Mouse (Mus musculus) gastrocnemius, adult 8-10 months (tissue): ENCODE data around the gene Rsph9. TPM values are rescaled to one million over a fixed set of nuclear protein-coding genes. Genes with fewer than 3 reads are reported as not detected.
A peak's percentile ranks its signal among the peaks of the same experiment; 100 is the strongest.

Experiments used
- DNase-seq, 2 experiments: peaks; one replicate each; pipeline ENCODE4 v3.0.0; 2022; ENCODE audit warnings: low spot score in 2 of 2
- total RNA-seq, 4 experiments: library from RNA; stranded (reverse); gene quantifications; 2 replicates each; pipeline ENCODE4 v1.2.4; 2022

Rsph9 gene
- total RNA-seq, 4 experiments from 2014 or later, result 0.34 to 0.58 (median 0.40) TPM; not detected in 1

- peak; percentile 87 to 90 for DNase-seq
Measured at GRCm38 (mm10) chr17:46152847-46153782, 9.1 kb upstream of the Rsph9 start, which contains the start of gene Mad2l1bp. Mad2l1bp (minus strand) TSS chr17:46153553.

- no peak for DNase-seq
Measured at GRCm38 (mm10) chr17:46139872-46140271, 4.1 kb downstream of the Rsph9 start.

GRCm38 (mm10) chr17:46138563-46139236 lies 5.3 kb downstream of the Rsph9 start:
- DNase-seq, result no peak

- DNase-seq, result no peak
Measured at GRCm38 (mm10) chr17:46132862-46133261, 11.2 kb downstream of the Rsph9 start.

GRCm38 (mm10) chr17:46132058-46132718 lies 11.8 kb downstream of the Rsph9 start:
- DNase-seq, result peak; percentile 75 to 80

GRCm38 (mm10) chr17:46129741-46130498 lies 14.1 kb downstream of the Rsph9 start:
- peak; percentile 56 to 68 for DNase-seq

- DNase-seq, result peak in 1 of 2 experiments; percentile 42
Measured at GRCm38 (mm10) chr17:46127814-46128493, 16.1 kb downstream of the Rsph9 start.

- no peak for DNase-seq
Measured at GRCm38 (mm10) chr17:46126608-46127007, 17.4 kb downstream of the Rsph9 start.

GRCm38 (mm10) chr17:46123953-46124700 lies 19.9 kb downstream of the Rsph9 start:
- peak; percentile 45 to 79 for DNase-seq

GRCm38 (mm10) chr17:46123285-46123684 lies 20.7 kb downstream of the Rsph9 start:
- no peak for DNase-seq

GRCm38 (mm10) chr17:46122791-46123190 lies 21.2 kb downstream of the Rsph9 start:
- DNase-seq, result no peak

- no peak for DNase-seq
Measured at GRCm38 (mm10) chr17:46119641-46120040, 24.4 kb downstream of the Rsph9 start.

GRCm38 (mm10) chr17:46118423-46118850 lies 25.6 kb downstream of the Rsph9 start:
- no peak for DNase-seq

- DNase-seq, result no peak
Measured at GRCm38 (mm10) chr17:46117623-46118422, 26.2 kb downstream of the Rsph9 start.

- no peak for DNase-seq
Measured at GRCm38 (mm10) chr17:46116881-46117280, 27.1 kb downstream of the Rsph9 start.

GRCm38 (mm10) chr17:46116138-46116537 lies 27.9 kb downstream of the Rsph9 start:
- no peak for DNase-seq

GRCm38 (mm10) chr17:46115489-46115888 lies 28.5 kb downstream of the Rsph9 start:
- no peak for DNase-seq

GRCm38 (mm10) chr17:46110402-46111289 lies 33.4 kb downstream of the Rsph9 start, which contains the start of gene Mrps18a:
Mrps18a (plus strand) TSS chr17:46110986.
- DNase-seq, result peak; percentile 76 to 82
